Mouse (Mus musculus): ENCODE measurements around the gene En2.

Gene En2

GRCm38 (mm10) chr5:28159891-28160470 lies 5.5 kb upstream of the En2 start:
- DNase-seq (ENCODE audit: low spot score): peak; percentile 54

- DNase-seq (ENCODE audit: low spot score): peak; percentile 36
Observed at GRCm38 (mm10) chr5:28161383-28161937, 4.0 kb upstream of the En2 start.

GRCm38 (mm10) chr5:28161938-28162402 lies 3.5 kb upstream of the En2 start:
- peak; percentile 64 for DNase-seq (ENCODE audit: low spot score)

- DNase-seq (ENCODE audit: low spot score): no peak
Observed at GRCm38 (mm10) chr5:28163926-28164325, 1.6 kb upstream of the En2 start.

GRCm38 (mm10) chr5:28166256-28167231 lies 1.1 kb downstream of the En2 start:
- peak; percentile 64 for DNase-seq (ENCODE audit: low spot score)

- DNase-seq (ENCODE audit: low spot score): peak; percentile 45
Observed at GRCm38 (mm10) chr5:28167611-28168252, 2.2 kb downstream of the En2 start.

- DNase-seq (ENCODE audit: low spot score): peak; percentile 74
Observed at GRCm38 (mm10) chr5:28168253-28169165, 3.0 kb downstream of the En2 start.

GRCm38 (mm10) chr5:28169166-28169801 lies 3.8 kb downstream of the En2 start:
- peak; percentile 35 for DNase-seq (ENCODE audit: low spot score)

GRCm38 (mm10) chr5:28170081-28170480 lies 4.6 kb downstream of the En2 start:
- DNase-seq (ENCODE audit: low spot score): peak; percentile 50

- DNase-seq (ENCODE audit: low spot score): peak; percentile 69
Observed at GRCm38 (mm10) chr5:28170892-28171291, 5.4 kb downstream of the En2 start.

- DNase-seq (ENCODE audit: low spot score): peak; percentile 42
Observed at GRCm38 (mm10) chr5:28171667-28172066, 6.2 kb downstream of the En2 start.

- peak; percentile 48 for DNase-seq (ENCODE audit: low spot score)
Observed at GRCm38 (mm10) chr5:28172261-28172920, 6.9 kb downstream of the En2 start.

GRCm38 (mm10) chr5:28172921-28173670 lies 7.6 kb downstream of the En2 start:
- DNase-seq (ENCODE audit: low spot score): peak; percentile 15

GRCm38 (mm10) chr5:28173674-28174073 lies 8.2 kb downstream of the En2 start:
- DNase-seq (ENCODE audit: low spot score): no peak

GRCm38 (mm10) chr5:28174086-28174485 lies 8.6 kb downstream of the En2 start:
- peak; percentile 26 for DNase-seq (ENCODE audit: low spot score)

- peak; percentile 59 for DNase-seq (ENCODE audit: low spot score)
Observed at GRCm38 (mm10) chr5:28174876-28175569, 9.5 kb downstream of the En2 start.

GRCm38 (mm10) chr5:28175570-28175919 lies 10.1 kb downstream of the En2 start:
- DNase-seq (ENCODE audit: low spot score): no peak

- DNase-seq (ENCODE audit: low spot score): peak; percentile 25
Observed at GRCm38 (mm10) chr5:28176023-28176422, 10.5 kb downstream of the En2 start.

GRCm38 (mm10) chr5:28176585-28176984 lies 11.1 kb downstream of the En2 start:
- peak; percentile 55 for DNase-seq (ENCODE audit: low spot score)

All from embryo, embryonic 10.5 days (tissue).